Mouse (Mus musculus): ENCODE results near the gene Adgrv1.
"Not testable (repeated sequence)": the region's sequence is repeated elsewhere in the genome, so short reads cannot be mapped to it uniquely, and the experiment has no call there.

Adgrv1 gene

GRCm38 (mm10) chr13:81335241-81335640 lies 297.7 kb downstream of the Adgrv1 start:
- no peak for DNase-seq (ENCODE audit: low spot score)

- DNase-seq (ENCODE audit: low spot score) = no peak
Measured at GRCm38 (mm10) chr13:81332018-81332417, 300.9 kb downstream of the Adgrv1 start.

- DNase-seq (ENCODE audit: low spot score) = no peak
Measured at GRCm38 (mm10) chr13:81329762-81330161, 303.2 kb downstream of the Adgrv1 start.

GRCm38 (mm10) chr13:81328181-81328580 lies 304.8 kb downstream of the Adgrv1 start:
- DNase-seq (ENCODE audit: low spot score) = no peak

- DNase-seq (ENCODE audit: low spot score) = no peak
Measured at GRCm38 (mm10) chr13:81325606-81326215, 307.2 kb downstream of the Adgrv1 start.

- no peak for DNase-seq (ENCODE audit: low spot score)
Measured at GRCm38 (mm10) chr13:81323546-81324316, 309.2 kb downstream of the Adgrv1 start.

GRCm38 (mm10) chr13:81316581-81316980 lies 316.4 kb downstream of the Adgrv1 start:
- DNase-seq (ENCODE audit: low spot score) = no peak

GRCm38 (mm10) chr13:81314306-81315120 lies 318.4 kb downstream of the Adgrv1 start:
- DNase-seq (ENCODE audit: low spot score) = no peak

GRCm38 (mm10) chr13:81312148-81312547 lies 320.8 kb downstream of the Adgrv1 start:
- DNase-seq (ENCODE audit: low spot score) = no peak

GRCm38 (mm10) chr13:81300851-81301250 lies 332.1 kb downstream of the Adgrv1 start:
- no peak for DNase-seq (ENCODE audit: low spot score)

GRCm38 (mm10) chr13:81294106-81294505 lies 338.8 kb downstream of the Adgrv1 start:
- no peak for DNase-seq (ENCODE audit: low spot score)

GRCm38 (mm10) chr13:81282193-81282592 lies 350.8 kb downstream of the Adgrv1 start:
- DNase-seq (ENCODE audit: low spot score) = no peak

GRCm38 (mm10) chr13:81280650-81281229 lies 352.2 kb downstream of the Adgrv1 start:
- DNase-seq (ENCODE audit: low spot score) = no peak

GRCm38 (mm10) chr13:81279351-81279736 lies 353.6 kb downstream of the Adgrv1 start:
- DNase-seq (ENCODE audit: low spot score) = no peak

- no peak for DNase-seq (ENCODE audit: low spot score)
Measured at GRCm38 (mm10) chr13:81278669-81279350, 354.1 kb downstream of the Adgrv1 start.

- DNase-seq (ENCODE audit: low spot score) = no peak
Measured at GRCm38 (mm10) chr13:81273837-81274236, 359.1 kb downstream of the Adgrv1 start.

GRCm38 (mm10) chr13:81270396-81270795 lies 362.6 kb downstream of the Adgrv1 start:
- no peak for DNase-seq (ENCODE audit: low spot score)

- no peak for DNase-seq (ENCODE audit: low spot score)
Measured at GRCm38 (mm10) chr13:81269056-81269455, 363.9 kb downstream of the Adgrv1 start.

- DNase-seq (ENCODE audit: low spot score) = not testable (repeated sequence)
Measured at GRCm38 (mm10) chr13:81267489-81267888, 365.5 kb downstream of the Adgrv1 start.

- no peak for DNase-seq (ENCODE audit: low spot score)
Measured at GRCm38 (mm10) chr13:81264465-81264864, 368.5 kb downstream of the Adgrv1 start.

- DNase-seq (ENCODE audit: low spot score) = no peak
Measured at GRCm38 (mm10) chr13:81241181-81241580, 391.8 kb downstream of the Adgrv1 start.

- no peak for DNase-seq (ENCODE audit: low spot score)
Measured at GRCm38 (mm10) chr13:81239836-81240235, 393.1 kb downstream of the Adgrv1 start.
